11 mouse cellular contexts compared by ENCODE assay signal in genomic region chr1:82834572-82834971, GRCm38 (mm10). TPM values are rescaled to one million over a fixed set of nuclear protein-coding genes. Genes with fewer than 3 reads are reported as not detected.
DNase-seq lines count a peak whose midpoint lies in the region; TF ChIP-seq lines count a peak whose summit lies in the region.
"Had no signal": no experiment of that assay in that cellular context is flagged by ENCODE, and none has a peak within 500 bp of the region (broad histone marks: within the 10 kb centered on the region; RNA-seq: fewer than 3 reads in every experiment).

No protein-coding gene starts in this region.

- H3K4me2 ChIP-seq in CH12.LX (ENCODE audit: insufficient read depth, low read depth, poor library complexity, severe bottlenecking) = peak overlapping the region; percentile 64; the same call in 1 of the 2 replicates

- no peaks in the 10 kb centered on the region for H3K27me3 ChIP-seq in CH12.LX (replicated peaks)
- H3K27me3 ChIP-seq in thymus, adult 2 months (ENCODE audit: control insufficient read depth, insufficient read depth, low read length) = no peaks in the 10 kb centered on the region

- peak overlapping the region; percentile 75 for H3K27ac ChIP-seq in CH12.LX (ENCODE audit: insufficient read depth, low read depth)
- H3K27ac ChIP-seq in bone marrow macrophage, adult 2 months (ENCODE audit: insufficient read depth, low read depth, low read length) = peak overlapping the region; percentile 37; the same call in 1 of the 2 replicates
- no peak overlapping the region for H3K27ac ChIP-seq in thymus, adult 2 months (ENCODE audit: control insufficient read depth, insufficient read depth, low read length)
- H3K27ac ChIP-seq: kidney, postnatal 0 days had no signal

- peaks cover 18 to 65% of the 10 kb centered on the region in 2 experiments for H3K4me1 ChIP-seq in CH12.LX (ENCODE audit: control insufficient read depth in 1 of 2, insufficient read depth in 2 of 2)
- peaks cover 36% of the 10 kb centered on the region for H3K4me1 ChIP-seq in bone marrow macrophage, adult 2 months (ENCODE audit: control insufficient read depth, insufficient read depth, low read length)
- H3K4me1 ChIP-seq in thymus, adult 2 months (replicated peaks; ENCODE audit: control insufficient read depth, insufficient read depth, low read length) = peaks cover 16% of the 10 kb centered on the region

- DNase-seq in heart, adult 11 months = peak; percentile 91
- no peak for DNase-seq in heart, postnatal 25 days (ENCODE audit: low spot score)
- DNase-seq in CH12.LX (ENCODE audit: extremely low read depth) (peak; percentile 68), liver (peak; percentile 94)
- DNase-seq in embryo, embryonic 9.5 days (ENCODE audit: extremely low spot score) = no peak
- DNase-seq in kidney, postnatal 14 days = no peak
- no peak for DNase-seq in thymus, adult 2 months
- DNase-seq: cerebellum, adult 9-11 months; gastrocnemius, postnatal 10 days had no signal

- no peak overlapping the region for H3K4me3 ChIP-seq in CH12.LX (replicated peaks in 1 of 3; ENCODE audit: low read depth in 2 of 3, low read length in 2 of 3, poor library complexity in 1 of 3)
- H3K4me3 ChIP-seq in bone marrow macrophage, adult 2 months (ENCODE audit: insufficient read depth, low read length) = no peak overlapping the region
- H3K4me3 ChIP-seq in thymus, adult 2 months (ENCODE audit: control insufficient read depth, insufficient read depth, low read length) = no peak overlapping the region

- no peak for TF ChIP-seq EP300 in CH12.LX (IDR thresholded peaks at IDR 0.05; ENCODE audit: low read length)

- peaks cover 3% of the 10 kb centered on the region for H3K79me2 ChIP-seq in CH12.LX (replicated peaks; ENCODE audit: control insufficient read depth, extremely low read depth, insufficient read depth, poor library complexity, severe bottlenecking)

- H3K36me3 ChIP-seq in CH12.LX (replicated peaks in 1 of 2; ENCODE audit: control insufficient read depth in 1 of 2, insufficient read depth in 1 of 2, low read length in 1 of 2) = no peaks in the 10 kb centered on the region
- H3K36me3 ChIP-seq in thymus, adult 2 months (ENCODE audit: control insufficient read depth, insufficient read depth, low read length) = no peaks in the 10 kb centered on the region

- H3K9me3 ChIP-seq in CH12.LX (replicated peaks; ENCODE audit: low read length) = peaks cover 7% of the 10 kb centered on the region

- in situ Hi-C loops in CH12.LX (cut with MboI; ENCODE audit: low pct_ligation_motif_present, low pct_unique_long_range_greater_than_20kb, low sequenced_read_pairs) = no loop called here

- intact Hi-C loops in heart, postnatal 25 days (cut with DNase I) = no loop called here

- no peak for TF ChIP-seq CTCF in CH12.LX (conservative IDR thresholded peaks at IDR 0.05 in 1 of 2, IDR thresholded peaks at IDR 0.05 in 1 of 2; ENCODE audit: low read depth in 2 of 2, low read length in 2 of 2)
- no peak for TF ChIP-seq CTCF in bone marrow macrophage, adult 2 months (IDR thresholded peaks at IDR 0.05; ENCODE audit: low read depth, low read length)
- no peak for TF ChIP-seq CTCF in thymus, adult 2 months (IDR thresholded peaks at IDR 0.05; ENCODE audit: borderline replicate concordance, control insufficient read depth, extremely low read depth, insufficient read depth, low read length, poor library complexity)

- dilution Hi-C loops in CH12.LX (cut with MboI; ENCODE audit: extremely low pct_ligation_motif_present, extremely low pct_unique_long_range_greater_than_20kb, low sequenced_read_pairs) = no loop called here

- TF ChIP-seq RAD21 in CH12.LX (IDR thresholded peaks at IDR 0.05; ENCODE audit: low read depth, low read length) = no peak

- WGBS in thymus, adult 2 months = 85% methylated on average over 8 of the region's 8 CpGs

- H3K9ac ChIP-seq in CH12.LX (ENCODE audit: insufficient read depth, low read depth) = peak overlapping the region; percentile 55

- TF ChIP-seq POLR2A in CH12.LX (IDR thresholded peaks at IDR 0.05; ENCODE audit: low read depth, low read length) = 0 out of 2 replicates have a peak, but pooled peaks have one; percentile 23
- TF ChIP-seq POLR2A in bone marrow macrophage, adult 2 months (IDR thresholded peaks at IDR 0.05; ENCODE audit: borderline replicate concordance, low read depth, low read length) = no peak
- no peak for TF ChIP-seq POLR2A in thymus, adult 2 months (IDR thresholded peaks at IDR 0.05; ENCODE audit: control insufficient read depth, extremely low read depth, insufficient read depth, low read length, poor library complexity)

TF ChIP-seq in CH12.LX, 34 proteins besides CTCF, POLR2A, EP300 and RAD21:
- TF ChIP-seq TCF12 (IDR thresholded peaks at IDR 0.05; ENCODE audit: low read depth, low read length) (0 out of 2 replicates have a peak, but pooled peaks have one; percentile 49), GABPA (IDR thresholded peaks at IDR 0.05; ENCODE audit: insufficient replicate concordance, low read depth, low read length) (no peak), IRF4 (IDR thresholded peaks at IDR 0.05; ENCODE audit: low read depth, low read length) (peak; percentile 30; the same call in 1 of the 2 replicates), JUND (conservative IDR thresholded peaks at IDR 0.05; ENCODE audit: low read depth, low read length) (0 out of 2 replicates have a peak, but pooled peaks have one; percentile 10), NELFE (IDR thresholded peaks at IDR 0.05; ENCODE audit: low read depth, low read length) (no peak), SMC3 (IDR thresholded peaks at IDR 0.05; ENCODE audit: low read depth, low read length) (no peak), BHLHE40 (IDR thresholded peaks at IDR 0.05; ENCODE audit: low read depth, low read length) (peak; percentile 32; the same call in 1 of the 2 replicates), RCOR1 (conservative IDR thresholded peaks at IDR 0.05; ENCODE audit: low read depth, low read length) (no peak), ZKSCAN1 (IDR thresholded peaks at IDR 0.05; ENCODE audit: borderline replicate concordance, low read depth, low read length) (no peak), SIN3A (IDR thresholded peaks at IDR 0.05; ENCODE audit: low read length) (no peak), MAX (IDR thresholded peaks at IDR 0.05; ENCODE audit: low read length) (peak; percentile 60), KAT2A (IDR thresholded peaks at IDR 0.05; ENCODE audit: insufficient replicate concordance, low read length) (no peak), UBTF (IDR thresholded peaks at IDR 0.05; ENCODE audit: low read depth, low read length) (peak; percentile 95; the same call in 1 of the 2 replicates), MEF2A (IDR thresholded peaks at IDR 0.05; ENCODE audit: borderline replicate concordance, low read depth, low read length) (no peak), TBP (conservative IDR thresholded peaks at IDR 0.05; ENCODE audit: low read depth, low read length) (peak; percentile 88), MYC (IDR thresholded peaks at IDR 0.05; ENCODE audit: low read depth, low read length) (0 out of 2 replicates have a peak, but pooled peaks have one; percentile 14), MAZ (IDR thresholded peaks at IDR 0.05; ENCODE audit: low read depth, low read length) (0 out of 2 replicates have a peak, but pooled peaks have one; percentile 46), ELF1 (IDR thresholded peaks at IDR 0.05; ENCODE audit: low read depth, low read length) (no peak), CHD2 (IDR thresholded peaks at IDR 0.05; ENCODE audit: low read length) (no peak), NRF1 (IDR thresholded peaks at IDR 0.05; ENCODE audit: low read depth, low read length) (peak; percentile 48), CHD1 (IDR thresholded peaks at IDR 0.05; ENCODE audit: low read depth, low read length) (no peak), ETS1 (conservative IDR thresholded peaks at IDR 0.05; ENCODE audit: low read depth, low read length) (no peak; the same call in 1 of the 2 replicates), MAFK (IDR thresholded peaks at IDR 0.05; ENCODE audit: insufficient replicate concordance, low read length) (no peak), MXI1 (IDR thresholded peaks at IDR 0.05; ENCODE audit: low read depth, low read length) (no peak)

RNA-seq across cellular contexts. Expression of gene Agfg1, which starts 4.7 kb away (rescaled TPM):
- total RNA-seq in heart, postnatal 25 days (2021) = 10 to 100 TPM; 30.7 to 32.2 TPM
- total RNA-seq in CH12.LX (2012; rRNA removed) = 59.0 and 66.9 TPM in 2 replicates
- total RNA-seq in CH12.LX (2014; rRNA removed) = 124 and 127 TPM in 2 replicates
- 94.0 and 106 TPM in 2 replicates for polyA plus RNA-seq in CH12.LX (2012; ENCODE audit: insufficient read length, low read depth)
- polyA plus RNA-seq in bone marrow macrophage, adult 2 months (2012; ENCODE audit: insufficient read depth, insufficient read length, missing spikeins) = 31.8 and 38.3 TPM in 2 replicates
- 69.0 and 75.4 TPM in 2 replicates for polyA plus RNA-seq in thymus, adult 2 months (2012; rRNA removed)

Comparison
In these comparisons a context has a peak if more than half of its experiments do, and no peak if none do; other contexts are left out.
1. DNase-seq: peak in heart, adult 11 months (single experiment), CH12.LX (single experiment) and liver (single experiment); none in heart, postnatal 25 days (single experiment), embryo, embryonic 9.5 days (single experiment), kidney, postnatal 14 days (single experiment) and thymus, adult 2 months (single experiment).